Mouse (Mus musculus): ENCODE measurements around the gene E130308A19Rik.

GRCm38 (mm10) chr4:59630122-59630521 is 4.1 kb downstream of the E130308A19Rik start:
- no peak for TF ChIP-seq POLR2A (IDR thresholded peaks at IDR 0.05; ENCODE audit: borderline replicate concordance, low read depth, low read length)
- TF ChIP-seq CTCF (IDR thresholded peaks at IDR 0.05; ENCODE audit: low read depth, low read length): no peak

Measured in bone marrow macrophage, adult 2 months (primary cell).